Mouse (Mus musculus) MN1 (cell line): Measurements from ENCODE around the gene 1700013G24Rik.

Experiments used
- DNase-seq: peaks from one replicate; pipeline ENCODE4 v3.0.0-alpha.2; 2016; ENCODE audit warnings: low spot score

The 1700013G24Rik gene

DNA sequence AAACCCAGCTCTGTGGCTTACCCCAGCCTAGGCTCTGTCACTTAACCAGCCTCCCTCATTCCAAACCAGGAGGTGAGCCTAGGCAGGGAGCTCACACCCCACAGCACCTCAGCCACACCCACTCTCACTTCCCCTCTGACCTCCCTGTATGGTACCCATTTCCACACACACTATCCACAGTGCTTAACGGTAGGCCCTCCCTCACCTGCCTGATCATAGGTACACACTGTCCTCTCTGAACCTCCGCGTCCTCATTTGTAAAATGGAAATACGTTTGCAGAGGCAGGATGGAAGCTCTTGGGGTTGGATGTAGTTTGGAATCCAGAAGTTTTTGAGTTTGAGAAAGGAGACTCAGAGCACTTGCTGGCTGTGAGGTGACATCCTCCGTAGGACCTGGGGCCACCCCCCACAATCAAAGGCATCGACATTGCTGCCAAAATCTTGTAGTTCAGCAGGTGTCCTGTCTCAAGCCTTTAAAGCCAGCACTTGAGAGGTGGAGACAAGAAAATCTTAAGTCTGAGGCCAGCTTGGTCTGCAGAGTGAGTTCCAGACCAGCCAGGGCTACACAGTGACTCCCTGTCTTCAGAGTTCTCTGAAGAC is 42.5 kb downstream of the 1700013G24Rik start:
- DNase-seq, result no peak

DNA sequence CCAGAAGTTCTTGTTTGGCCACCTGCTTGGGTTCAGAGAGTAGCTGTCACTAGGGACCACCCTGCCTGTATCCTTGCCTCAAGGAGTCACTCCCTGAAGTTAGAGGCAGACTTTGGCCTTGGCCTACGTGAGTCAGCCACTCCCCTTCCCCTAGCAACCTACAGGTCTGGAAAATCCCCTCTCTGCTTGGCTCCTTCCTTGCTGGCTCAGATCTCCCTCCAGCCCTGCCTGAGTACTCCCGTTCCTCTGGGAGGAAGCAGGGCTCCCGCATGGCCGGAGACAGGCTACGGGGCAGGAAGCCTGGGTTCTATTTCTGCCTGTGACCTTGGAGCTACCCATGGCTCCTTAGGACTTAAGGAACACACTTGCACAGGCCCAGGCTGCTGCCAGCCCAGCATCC is 44.3 kb downstream of the 1700013G24Rik start:
- DNase-seq, result no peak

DNA sequence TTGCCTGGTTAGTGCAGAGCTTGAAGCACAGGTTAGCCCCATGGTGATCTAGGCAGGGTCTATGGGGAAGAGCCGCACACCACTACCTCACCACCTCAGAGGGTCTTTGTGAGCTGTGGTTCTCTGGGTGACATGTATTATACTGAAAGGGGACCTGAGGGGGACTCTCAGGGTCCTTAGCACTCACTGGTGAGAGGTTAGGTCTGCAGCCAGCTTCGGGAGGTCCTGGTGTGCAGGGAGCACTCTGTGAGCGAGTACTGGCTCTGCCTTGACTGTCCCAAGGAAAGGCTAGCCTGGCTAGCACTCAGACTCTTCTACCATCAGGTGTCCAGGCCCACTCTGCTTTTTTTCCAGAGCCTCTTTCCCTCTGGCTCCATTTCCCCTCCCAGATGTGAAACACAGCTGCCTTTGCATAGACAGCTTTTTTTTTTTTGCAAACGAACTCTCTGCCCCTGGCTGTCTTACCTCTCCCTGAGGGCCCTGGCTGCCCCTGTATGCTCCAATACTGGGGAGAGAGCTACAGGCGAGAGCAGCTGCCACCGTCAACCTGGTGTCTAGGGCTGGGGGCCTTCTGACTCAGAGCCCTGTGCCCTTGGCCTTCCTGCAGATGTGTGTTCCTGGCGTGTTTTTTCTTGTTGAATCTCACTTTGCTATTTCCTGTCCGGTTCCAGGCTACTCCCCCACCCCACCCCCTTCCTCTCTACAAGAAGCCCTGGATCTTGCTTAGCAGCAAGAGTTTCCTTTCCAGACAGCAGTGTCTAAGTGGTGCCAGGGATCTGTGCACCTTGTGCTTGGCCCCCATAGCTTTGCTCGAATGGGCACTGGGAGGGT is 45.0 kb downstream of the 1700013G24Rik start:
- DNase-seq, result peak; percentile 39

DNA sequence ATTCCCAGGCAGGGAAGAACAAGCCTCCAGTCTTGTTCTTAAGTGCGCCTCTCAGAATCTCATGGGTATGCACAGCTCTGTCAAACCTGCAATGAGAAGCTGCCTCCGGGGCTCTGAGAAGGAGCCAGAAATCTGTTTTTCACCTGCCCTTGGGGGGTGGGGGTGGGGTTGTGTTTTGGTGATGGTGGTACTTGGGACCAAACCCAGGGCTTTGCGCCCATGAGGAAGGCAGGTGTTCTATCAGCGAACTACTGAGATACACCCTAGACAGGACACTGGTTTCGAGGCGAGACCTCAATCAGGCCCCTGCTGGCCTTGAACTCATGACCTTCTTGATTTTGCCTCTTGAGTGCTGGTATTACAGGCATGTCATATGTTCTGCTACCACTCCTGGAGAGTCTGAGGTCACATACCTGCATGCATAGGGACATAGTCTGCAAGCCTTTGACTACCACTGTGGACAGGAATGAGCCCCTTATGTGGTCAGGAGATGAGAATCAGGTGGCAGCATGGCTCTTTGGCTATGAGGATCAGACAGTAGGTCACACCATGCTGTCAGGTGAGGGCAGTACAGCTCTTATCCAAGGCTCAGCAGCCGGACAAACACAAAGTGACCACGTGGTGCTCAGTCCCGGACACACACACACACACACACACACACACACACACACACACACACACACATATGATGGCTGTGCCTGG is 45.9 kb downstream of the 1700013G24Rik start:
- no peak for DNase-seq

DNA sequence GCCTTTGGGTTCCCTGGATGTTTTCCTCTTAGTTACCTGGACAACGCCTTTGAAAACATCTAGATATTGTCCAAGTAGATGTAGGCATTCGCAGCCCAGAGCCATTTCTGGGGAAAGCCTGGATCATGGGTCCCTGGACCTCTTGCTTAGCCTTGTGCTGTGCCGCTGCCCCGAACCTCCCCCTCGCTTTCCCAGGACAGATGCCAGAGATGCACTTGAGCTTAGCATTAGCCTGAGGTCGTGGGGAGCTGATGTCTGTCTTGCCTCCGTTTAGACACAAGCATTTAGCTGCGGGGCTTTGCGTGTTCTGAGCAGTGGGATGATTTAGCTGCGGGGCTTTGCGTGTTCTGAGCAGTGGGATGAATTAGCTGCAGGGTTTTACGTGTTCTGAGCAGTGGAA is 47.1 kb downstream of the 1700013G24Rik start:
- no peak for DNase-seq

DNA sequence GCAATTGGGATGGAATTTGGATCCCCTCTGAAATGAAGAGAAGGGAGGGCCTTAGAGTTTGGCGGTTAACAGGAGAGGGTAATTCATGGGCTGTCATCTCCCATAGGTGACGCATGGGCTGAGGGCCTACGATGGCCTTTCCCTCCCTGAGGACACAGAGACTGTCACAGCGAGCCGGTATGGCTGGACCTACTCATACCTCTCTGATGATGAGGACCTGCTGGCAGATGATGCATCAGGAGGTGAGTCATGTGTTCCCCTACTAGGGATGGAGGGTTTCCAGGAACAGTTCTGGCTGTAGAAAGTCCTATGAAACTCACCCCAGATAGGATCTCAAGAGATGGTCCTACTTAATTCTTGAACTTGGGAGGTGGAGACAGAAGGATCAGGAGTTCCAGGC is 47.9 kb downstream of the 1700013G24Rik start:
- DNase-seq, result no peak

DNA sequence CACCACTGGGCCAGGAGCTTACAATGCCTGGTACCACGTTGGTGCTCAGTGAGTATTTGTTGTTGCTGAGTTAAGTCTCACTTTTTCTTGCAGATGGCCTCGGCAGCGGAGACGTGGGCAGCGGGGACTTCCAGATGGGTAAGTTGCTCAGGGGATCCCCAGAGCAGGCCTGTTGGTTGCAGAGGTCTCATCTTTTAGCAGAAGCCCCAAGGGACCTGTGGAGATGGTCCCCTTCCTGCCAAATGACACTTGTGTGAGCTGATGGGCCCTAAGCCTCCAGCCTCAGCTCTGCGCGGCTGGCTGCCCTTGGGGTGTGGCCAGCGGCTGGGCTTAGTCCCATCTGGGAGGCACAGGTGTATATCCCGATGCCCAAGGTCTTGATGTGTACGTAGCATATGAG is 49.1 kb downstream of the 1700013G24Rik start:
- no peak for DNase-seq

DNA sequence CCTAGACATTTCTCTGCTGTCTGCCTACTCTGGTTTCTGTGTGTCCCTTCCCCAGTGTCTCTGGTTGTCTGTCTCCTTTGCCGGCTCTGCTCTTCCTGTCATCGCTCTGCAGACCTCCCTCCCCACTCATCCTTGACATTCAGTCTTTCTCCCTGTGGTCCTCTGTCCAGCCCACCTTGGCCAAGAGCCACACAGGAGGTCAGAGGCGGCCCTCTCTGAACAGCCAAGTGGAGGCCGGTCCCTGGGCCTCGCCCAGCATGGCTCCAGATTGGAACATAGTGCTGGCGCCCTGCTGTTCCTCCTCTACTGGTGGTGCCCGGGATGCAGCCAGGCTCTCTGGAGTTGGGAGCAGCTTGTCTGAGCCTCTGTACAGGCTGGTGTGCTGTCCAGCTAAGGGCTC is 49.7 kb downstream of the 1700013G24Rik start:
- no peak for DNase-seq

DNA sequence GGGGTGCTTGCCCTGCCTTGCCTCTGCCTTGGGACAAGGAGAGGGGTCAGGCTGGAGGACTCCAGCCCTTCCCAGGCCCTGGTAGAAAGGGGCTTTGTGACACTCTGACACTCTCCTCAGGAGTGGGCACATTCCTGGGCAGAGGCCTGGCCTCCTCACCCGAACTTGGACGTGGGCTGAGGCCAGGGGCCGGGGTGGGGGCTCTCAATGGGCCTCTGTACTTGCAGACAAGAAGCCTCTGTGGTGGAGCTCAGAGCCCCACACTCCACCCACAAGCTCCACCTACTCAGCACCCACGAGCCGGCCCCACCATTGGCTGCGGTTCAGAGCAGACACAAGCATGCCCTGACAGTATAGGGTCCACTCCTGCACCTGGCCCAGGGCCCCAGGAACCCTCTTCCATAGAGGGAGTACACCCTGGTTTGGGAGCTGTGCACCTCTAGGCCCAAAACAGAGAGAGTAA is 50.5 kb downstream of the 1700013G24Rik start:
- no peak for DNase-seq
